Mouse (Mus musculus) cerebellum, adult (tissue): ENCODE measurements around the gene Ccdc162.

Source experiments
- ATAC-seq: cut with Nextera tagmentation; 2 replicates; pipeline ENCODE4 v1.9.2; 2017; ENCODE audit warnings: mild to moderate bottlenecking, moderate library complexity, mixed read lengths; ENCODE audit not compliant: insufficient number of reproducible peaks, low FRiP score, low TSS enrichment

Ccdc162 gene

GRCm38 (mm10) chr10:41716029-41716897 is at the start of gene Ccdc162:
TSS of gene Ccdc162 (minus strand) at chr10:41716634.
- no peak for ATAC-seq

GRCm38 (mm10) chr10:41765586-41765985 is 49.2 kb upstream of the Ccdc162 start:
- no peak for ATAC-seq

GRCm38 (mm10) chr10:41763741-41764385 is 47.4 kb upstream of the Ccdc162 start:
- no peak for ATAC-seq

- no peak for ATAC-seq
Observed at GRCm38 (mm10) chr10:41760866-41761265, 44.4 kb upstream of the Ccdc162 start.

GRCm38 (mm10) chr10:41758041-41758440 is 41.6 kb upstream of the Ccdc162 start:
- ATAC-seq: no peak

- ATAC-seq: no peak
Observed at GRCm38 (mm10) chr10:41757226-41757625, 40.8 kb upstream of the Ccdc162 start.

- ATAC-seq: no peak
Observed at GRCm38 (mm10) chr10:41751867-41752480, 35.5 kb upstream of the Ccdc162 start.

GRCm38 (mm10) chr10:41749306-41749705 is 32.9 kb upstream of the Ccdc162 start:
- ATAC-seq: no peak

GRCm38 (mm10) chr10:41746554-41746953 is 30.1 kb upstream of the Ccdc162 start:
- ATAC-seq: no peak

- no peak for ATAC-seq
Observed at GRCm38 (mm10) chr10:41744006-41744405, 27.6 kb upstream of the Ccdc162 start.

- no peak for ATAC-seq
Observed at GRCm38 (mm10) chr10:41740221-41740620, 23.8 kb upstream of the Ccdc162 start.

GRCm38 (mm10) chr10:41737245-41737644 is 20.8 kb upstream of the Ccdc162 start:
- no peak for ATAC-seq

- ATAC-seq: no peak
Observed at GRCm38 (mm10) chr10:41735398-41735797, 19.0 kb upstream of the Ccdc162 start.

GRCm38 (mm10) chr10:41733214-41733613 is 16.8 kb upstream of the Ccdc162 start:
- ATAC-seq: no peak

- ATAC-seq: no peak
Observed at GRCm38 (mm10) chr10:41731932-41732331, 15.5 kb upstream of the Ccdc162 start.

- no peak for ATAC-seq
Observed at GRCm38 (mm10) chr10:41730746-41731145, 14.3 kb upstream of the Ccdc162 start.

GRCm38 (mm10) chr10:41726215-41726614 is 9.8 kb upstream of the Ccdc162 start:
- no peak for ATAC-seq

GRCm38 (mm10) chr10:41719587-41719986 is 3.2 kb upstream of the Ccdc162 start:
- ATAC-seq: no peak

- no peak for ATAC-seq
Observed at GRCm38 (mm10) chr10:41715557-41715956, 877 bp downstream of the Ccdc162 start.

- no peak for ATAC-seq
Observed at GRCm38 (mm10) chr10:41711467-41711866, 5.0 kb downstream of the Ccdc162 start.

- no peak for ATAC-seq
Observed at GRCm38 (mm10) chr10:41710773-41711172, 5.7 kb downstream of the Ccdc162 start.
